Mouse (Mus musculus) midbrain, embryonic 10.5 days (tissue): Measurements from ENCODE around the gene Prss40. TPM values are rescaled to one million over a fixed set of nuclear protein-coding genes. Genes with fewer than 3 reads are reported as not detected.

ENCODE experiments used
- polyA plus RNA-seq: library from polyadenylated mRNA; unstranded; fragments of >200 nt; fragmentation: Nextera tagmentation; extraction: Ambion mirVana; gene quantifications from 2 replicates; pipeline ENCODE4 v1.2.1, GENCODE M21; 2016

Prss40 gene
- polyA plus RNA-seq, 1 experiment from 2014 or later: not detected

Other genes with a start within 250 kb of the Prss40 start
- gene Ccdc115, start 121.3 kb downstream of the Prss40 start, polyA plus RNA-seq: 80.1 and 82.0 TPM in 2 replicates
- 97.8 and 114 TPM in 2 replicates for gene Imp4, start 121.1 kb downstream of the Prss40 start, polyA plus RNA-seq
- gene Ptpn18, start 101.2 kb downstream of the Prss40 start, polyA plus RNA-seq: 6.1 and 7.3 TPM in 2 replicates
- gene Prss39, start 62.5 kb downstream of the Prss40 start, polyA plus RNA-seq: not detected in 2 replicates
- not detected in 2 replicates for gene Cfc1, start 25.3 kb downstream of the Prss40 start, polyA plus RNA-seq
- 1.3 and 3.4 TPM in 2 replicates for gene Amer3, start 18.7 kb upstream of the Prss40 start, polyA plus RNA-seq